Mouse (Mus musculus): ENCODE data around the gene Bmp2k. TPM values are rescaled to one million over a fixed set of nuclear protein-coding genes. Genes with fewer than 3 reads are reported as not detected.

The Bmp2k gene
- total RNA-seq, 2 experiments from 2014 or later, result 13.1 TPM

Other genes starting within 250 kb of the Bmp2k start
- 10 to 100 TPM; 10.4 to 10.5 TPM for gene Anxa3, start 204.3 kb upstream of the Bmp2k start, total RNA-seq (2021)
- 10 to 100 TPM; 29.4 to 33.2 TPM for gene Paqr3, start 113.9 kb downstream of the Bmp2k start, total RNA-seq (2021)

All from layer of hippocampus, postnatal 25 days (tissue).